Mouse (Mus musculus): ENCODE measurements at regions not wholly inside any gene's neighbourhood (a gene's known extent, or its start where the extent isn't known, plus 50 kb on each side); places are given as distances from the start of the nearest gene placed in this dataset.

GRCm38 (mm10) chr1:136725242-136725641 lies 100.5 kb downstream of the Zfp281 start:
- Histone ChIP-seq H3K36me3 (ENCODE audit: control insufficient read depth, insufficient read depth) (no peaks in the 10 kb centered on the region), H3ac (ENCODE audit: control insufficient read depth, insufficient read length) (no peak overlapping the region), H3K79me2 (ENCODE audit: control insufficient read depth, insufficient read depth) (no peaks in the 10 kb centered on the region), H3K27me3 (ENCODE audit: control insufficient read depth, insufficient read depth, insufficient read length) (no peaks in the 10 kb centered on the region), H3K4me2 (ENCODE audit: low read depth) (peak overlapping the region; percentile 44), H3K4me3 (no peak overlapping the region)
- TF ChIP-seq MYOG (IDR thresholded peaks at IDR 0.05; ENCODE audit: control insufficient read depth in 1 of 3, insufficient read depth in 1 of 3, insufficient read length in 2 of 3, low read depth in 2 of 3) (peak in 2 of 3 experiments; percentile 50 to 64), MAX (IDR thresholded peaks at IDR 0.05; ENCODE audit: low read depth) (no peak), POLR2AphosphoS2 (IDR thresholded peaks at IDR 0.05; ENCODE audit: insufficient read length, low read depth) (no peak), SRF (IDR thresholded peaks at IDR 0.05; ENCODE audit: control insufficient read depth, insufficient read length, low read depth) (no peak), MYOD1 (IDR thresholded peaks at IDR 0.05; ENCODE audit: control insufficient read depth in 1 of 3, insufficient read length in 2 of 3, low read depth in 2 of 3) (peak in 1 of 3 experiments; percentile 30), TCF12 (IDR thresholded peaks at IDR 0.05; ENCODE audit: insufficient read depth, poor library complexity, severe bottlenecking) (peak; percentile 16)

- no peaks in the 10 kb centered on the region for H3K36me3 ChIP-seq (ENCODE audit: control insufficient read depth, insufficient read depth)
- no peak overlapping the region for H3ac ChIP-seq (ENCODE audit: control insufficient read depth, insufficient read length)
- TF ChIP-seq POLR2A (IDR thresholded peaks at IDR 0.05; ENCODE audit: insufficient read length, low read depth): no peak
- no peak for TF ChIP-seq MYOG (IDR thresholded peaks at IDR 0.05; ENCODE audit: control insufficient read depth in 1 of 3, insufficient read depth in 1 of 3, insufficient read length in 2 of 3, low read depth in 2 of 3)
- no peak for TF ChIP-seq REST (IDR thresholded peaks at IDR 0.05; ENCODE audit: insufficient read depth, insufficient read length)
- TF ChIP-seq POLR2AphosphoS2 (IDR thresholded peaks at IDR 0.05; ENCODE audit: insufficient read length, low read depth): no peak
- TF ChIP-seq CEBPB (IDR thresholded peaks at IDR 0.05; ENCODE audit: insufficient read depth, poor library complexity, severe bottlenecking): no peak
- no peak for TF ChIP-seq TCF3 (IDR thresholded peaks at IDR 0.05; ENCODE audit: insufficient read length, low read depth)
- no peak for TF ChIP-seq E2F4 (IDR thresholded peaks at IDR 0.05; ENCODE audit: insufficient read depth)
- no peak for TF ChIP-seq TCF12 (IDR thresholded peaks at IDR 0.05; ENCODE audit: insufficient read depth, poor library complexity, severe bottlenecking)
- TF ChIP-seq SRF (IDR thresholded peaks at IDR 0.05; ENCODE audit: control insufficient read depth, insufficient read length, low read depth): no peak
- no peak for TF ChIP-seq USF1 (IDR thresholded peaks at IDR 0.05; ENCODE audit: low read depth)
- no peak for TF ChIP-seq MAX (IDR thresholded peaks at IDR 0.05; ENCODE audit: low read depth)
- TF ChIP-seq MYOD1 (IDR thresholded peaks at IDR 0.05; ENCODE audit: control insufficient read depth in 1 of 3, insufficient read length in 2 of 3, low read depth in 2 of 3): no peak
- no peak overlapping the region for H3K4me3 ChIP-seq
- H3K79me2 ChIP-seq (ENCODE audit: control insufficient read depth, insufficient read depth): no peaks in the 10 kb centered on the region
- peak overlapping the region; percentile 44 for H3K4me2 ChIP-seq (ENCODE audit: low read depth)
- H3K27me3 ChIP-seq (ENCODE audit: control insufficient read depth, insufficient read depth, insufficient read length): no peaks in the 10 kb centered on the region
Measured at GRCm38 (mm10) chr1:136726145-136726935, 101.6 kb downstream of the Zfp281 start.

GRCm38 (mm10) chr1:136727868-136728631 lies 103.3 kb downstream of the Zfp281 start:
- H3K79me2 ChIP-seq (ENCODE audit: control insufficient read depth, insufficient read depth): no peaks in the 10 kb centered on the region

GRCm38 (mm10) chr1:136728632-136728944 lies 103.9 kb downstream of the Zfp281 start:
- TF ChIP-seq MYOG (IDR thresholded peaks at IDR 0.05; ENCODE audit: control insufficient read depth in 1 of 3, insufficient read depth in 1 of 3, insufficient read length in 2 of 3, low read depth in 2 of 3) (no peak), SRF (IDR thresholded peaks at IDR 0.05; ENCODE audit: control insufficient read depth, insufficient read length, low read depth) (no peak), TCF3 (IDR thresholded peaks at IDR 0.05; ENCODE audit: insufficient read length, low read depth) (no peak), CEBPB (IDR thresholded peaks at IDR 0.05; ENCODE audit: insufficient read depth, poor library complexity, severe bottlenecking) (no peak), POLR2AphosphoS2 (IDR thresholded peaks at IDR 0.05; ENCODE audit: insufficient read length, low read depth) (no peak), REST (IDR thresholded peaks at IDR 0.05; ENCODE audit: insufficient read depth, insufficient read length) (no peak), MAX (IDR thresholded peaks at IDR 0.05; ENCODE audit: low read depth) (no peak), MYOD1 (IDR thresholded peaks at IDR 0.05; ENCODE audit: control insufficient read depth in 1 of 3, insufficient read length in 2 of 3, low read depth in 2 of 3) (no peak), USF1 (IDR thresholded peaks at IDR 0.05; ENCODE audit: low read depth) (no peak)
- H3ac ChIP-seq (ENCODE audit: control insufficient read depth, insufficient read length): no peak overlapping the region
- no peak overlapping the region for H3K4me2 ChIP-seq (ENCODE audit: low read depth)

More at GRCm38 (mm10) chr1:136727868-136728631, 103.3 kb downstream of the Zfp281 start:
- Histone ChIP-seq H3K27me3 (ENCODE audit: control insufficient read depth, insufficient read depth, insufficient read length) (no peaks in the 10 kb centered on the region), H3K4me2 (ENCODE audit: low read depth) (no peak overlapping the region), H3K4me3 (no peak overlapping the region), H3K36me3 (ENCODE audit: control insufficient read depth, insufficient read depth) (no peaks in the 10 kb centered on the region), H3ac (ENCODE audit: control insufficient read depth, insufficient read length) (no peak overlapping the region)
- TF ChIP-seq REST (IDR thresholded peaks at IDR 0.05; ENCODE audit: insufficient read depth, insufficient read length) (no peak), POLR2AphosphoS2 (IDR thresholded peaks at IDR 0.05; ENCODE audit: insufficient read length, low read depth) (no peak), USF1 (IDR thresholded peaks at IDR 0.05; ENCODE audit: low read depth) (no peak), E2F4 (IDR thresholded peaks at IDR 0.05; ENCODE audit: insufficient read depth) (no peak), SRF (IDR thresholded peaks at IDR 0.05; ENCODE audit: control insufficient read depth, insufficient read length, low read depth) (no peak), CEBPB (IDR thresholded peaks at IDR 0.05; ENCODE audit: insufficient read depth, poor library complexity, severe bottlenecking) (no peak), MYOD1 (IDR thresholded peaks at IDR 0.05; ENCODE audit: control insufficient read depth in 1 of 3, insufficient read length in 2 of 3, low read depth in 2 of 3) (no peak), TCF12 (IDR thresholded peaks at IDR 0.05; ENCODE audit: insufficient read depth, poor library complexity, severe bottlenecking) (no peak), MAX (IDR thresholded peaks at IDR 0.05; ENCODE audit: low read depth) (no peak), POLR2A (IDR thresholded peaks at IDR 0.05; ENCODE audit: insufficient read length, low read depth) (no peak), TCF3 (IDR thresholded peaks at IDR 0.05; ENCODE audit: insufficient read length, low read depth) (no peak), MYOG (IDR thresholded peaks at IDR 0.05; ENCODE audit: control insufficient read depth in 1 of 3, insufficient read depth in 1 of 3, insufficient read length in 2 of 3, low read depth in 2 of 3) (no peak)

More at GRCm38 (mm10) chr1:136728632-136728944, 103.9 kb downstream of the Zfp281 start:
- no peaks in the 10 kb centered on the region for H3K79me2 ChIP-seq (ENCODE audit: control insufficient read depth, insufficient read depth)
- no peak overlapping the region for H3K4me3 ChIP-seq
- no peaks in the 10 kb centered on the region for H3K27me3 ChIP-seq (ENCODE audit: control insufficient read depth, insufficient read depth, insufficient read length)
- H3K36me3 ChIP-seq (ENCODE audit: control insufficient read depth, insufficient read depth): no peaks in the 10 kb centered on the region

Data from myocyte (in vitro differentiated cells).